Mouse (Mus musculus): ENCODE measurements around the gene H2-D1. TPM values are rescaled to one million over a fixed set of nuclear protein-coding genes. Genes with fewer than 3 reads are reported as not detected.

H2-D1 gene
- 1,754 to 1,882 TPM (median 1,817 TPM) in 4 replicates for total RNA-seq (2023)

DNA sequence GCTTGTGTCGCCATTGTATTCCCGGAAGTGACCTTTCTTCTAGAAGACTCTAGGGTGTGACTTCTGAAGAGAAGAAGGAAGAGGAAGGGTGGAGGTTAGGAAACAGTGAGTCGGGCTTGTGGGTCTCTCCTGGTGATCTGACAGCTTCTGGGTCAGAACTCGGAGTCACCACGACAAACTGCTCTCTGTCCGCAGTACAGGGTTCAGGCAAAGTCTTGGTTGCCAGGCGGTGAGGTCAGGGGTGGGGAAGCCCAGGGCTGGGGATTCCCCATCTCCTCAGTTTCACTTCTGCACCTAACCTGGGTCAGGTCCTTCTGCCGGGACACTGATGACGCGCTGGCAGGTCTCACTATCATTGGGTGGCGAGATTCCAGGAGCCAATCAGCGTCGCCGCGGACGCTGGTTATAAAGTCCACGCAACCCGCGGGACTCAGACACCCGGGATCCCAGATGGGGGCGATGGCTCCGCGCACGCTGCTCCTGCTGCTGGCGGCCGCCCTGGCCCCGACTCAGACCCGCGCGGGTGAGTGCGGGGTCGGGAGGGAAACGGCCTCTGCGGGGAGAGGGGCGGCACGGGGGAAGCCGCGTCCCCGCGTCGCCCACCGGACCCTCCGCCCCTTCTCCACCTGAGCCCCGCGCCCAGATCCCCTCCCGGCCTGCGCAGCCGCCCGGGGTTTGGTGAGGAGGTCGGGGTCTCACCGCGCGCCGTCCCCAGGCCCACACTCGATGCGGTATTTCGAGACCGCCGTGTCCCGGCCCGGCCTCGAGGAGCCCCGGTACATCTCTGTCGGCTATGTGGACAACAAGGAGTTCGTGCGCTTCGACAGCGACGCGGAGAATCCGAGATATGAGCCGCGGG, at the start of gene H2-D1:
TSS of gene H2-D1 (plus strand) at position 67 of the 859 bp plus-strand sequence.

GRCm38 (mm10) chr17:35220156-35220952, 42.2 kb upstream of the H2-D1 start, which contains the start of gene Gm16181:
Gene Gm16181, plus strand, starts transcription at chr17:35220834.

GRCm38 (mm10) chr17:35233114-35233980, 29.2 kb upstream of the H2-D1 start, which contains the start of gene Atp6v1g2:
Gene Atp6v1g2, plus strand, starts transcription at chr17:35233660.

GRCm38 (mm10) chr17:35235614-35236389, 26.7 kb upstream of the H2-D1 start, which contains the start of gene Nfkbil1:
Gene Nfkbil1, minus strand, starts transcription at chr17:35235792.

GRCm38 (mm10) chr17:35241305-35242014, 21.1 kb upstream of the H2-D1 start, which contains the start of gene Ddx39b:
Gene Ddx39b, plus strand, starts transcription at chr17:35241746.

Other genes with a start within 250 kb of the H2-D1 start
- gene Vwa7, start 246.2 kb upstream of the H2-D1 start, total RNA-seq (2023): 0.28 to 0.52 TPM (median 0.30 TPM) in 4 replicates
- 3.0 to 6.4 TPM (median 4.1 TPM) in 4 replicates for gene Sapcd1, start 234.7 kb upstream of the H2-D1 start, total RNA-seq (2023)
- 8.7 to 15.9 TPM (median 11.2 TPM) in 4 replicates for gene Msh5, start 216.0 kb upstream of the H2-D1 start, total RNA-seq (2023)
- 185 to 195 TPM (median 191 TPM) in 4 replicates for gene Clic1, start 212.8 kb upstream of the H2-D1 start, total RNA-seq (2023)
- gene Ddah2, start 203.7 kb upstream of the H2-D1 start, total RNA-seq (2023): 2.2 to 6.0 TPM (median 4.3 TPM) in 4 replicates
- gene Ly6g6c, start 197.3 kb upstream of the H2-D1 start, total RNA-seq (2023): not detected in 4 replicates
- gene Mpig6b, start 196.5 kb upstream of the H2-D1 start, total RNA-seq (2023): not detected in 4 replicates
- not detected in 4 replicates for gene Ly6g6e, start 185.8 kb upstream of the H2-D1 start, total RNA-seq (2023)
- not detected in 4 replicates for gene Ly6g6d, start 184.7 kb upstream of the H2-D1 start, total RNA-seq (2023)
- not detected in 4 replicates for gene Ly6g6f, start 177.1 kb upstream of the H2-D1 start, total RNA-seq (2023)
- gene Abhd16a, start 173.5 kb upstream of the H2-D1 start, total RNA-seq (2023): 72.8 to 85.6 TPM (median 76.5 TPM) in 4 replicates
- not detected in 4 replicates for gene Ly6g5c, start 154.5 kb upstream of the H2-D1 start, total RNA-seq (2023)
- 0.66 to 1.6 TPM (median 1.3 TPM) in 4 replicates for gene Ly6g5b, start 147.3 kb upstream of the H2-D1 start, total RNA-seq (2023)
- 19.6 to 24.1 TPM (median 22.1 TPM) in 4 replicates for gene Gpank1, start 141.3 kb upstream of the H2-D1 start, total RNA-seq (2023)
- gene Csnk2b, start 140.7 kb upstream of the H2-D1 start, total RNA-seq (2023): 114 to 130 TPM (median 122 TPM) in 4 replicates
- 12.0 to 17.1 TPM (median 14.5 TPM) in 4 replicates for gene D17H6S53E, start 136.4 kb upstream of the H2-D1 start, total RNA-seq (2023)
- 1.2 to 1.6 TPM in 2 of 4 replicates, not detected in the others for gene Apom, start 130.7 kb upstream of the H2-D1 start, total RNA-seq (2023)
- 465 to 496 TPM (median 476 TPM) in 4 replicates for gene Bag6, start 127.6 kb upstream of the H2-D1 start, total RNA-seq (2023)
- 337 to 364 TPM (median 345 TPM) in 4 replicates for gene Prrc2a, start 97.8 kb upstream of the H2-D1 start, total RNA-seq (2023)
- 2.7 to 6.9 TPM (median 4.0 TPM) in 4 replicates for gene Aif1, start 86.7 kb upstream of the H2-D1 start, total RNA-seq (2023)
- 33.5 to 53.9 TPM (median 46.9 TPM) in 4 replicates for gene Lst1, start 74.3 kb upstream of the H2-D1 start, total RNA-seq (2023)
- gene Ltb, start 68.3 kb upstream of the H2-D1 start, total RNA-seq (2023): 591 to 612 TPM (median 606 TPM) in 4 replicates
- gene Tnf, start 60.7 kb upstream of the H2-D1 start, total RNA-seq (2023): 9.1 to 13.6 TPM (median 11.4 TPM) in 4 replicates
- 39.2 to 45.1 TPM (median 41.7 TPM) in 4 replicates for gene Lta, start 57.4 kb upstream of the H2-D1 start, total RNA-seq (2023)
- not detected in 4 replicates for gene Gm16181, start 41.9 kb upstream of the H2-D1 start, total RNA-seq (2023)
- gene Atp6v1g2, start 29.1 kb upstream of the H2-D1 start, total RNA-seq (2023): 1.7 to 4.6 TPM (median 2.7 TPM) in 4 replicates
- gene Nfkbil1, start 26.9 kb upstream of the H2-D1 start, total RNA-seq (2023): 11.2 to 14.6 TPM (median 13.4 TPM) in 4 replicates
- gene Ddx39b, start 21.0 kb upstream of the H2-D1 start, total RNA-seq (2023): 399 to 443 TPM (median 429 TPM) in 4 replicates
- 10.1 to 16.4 TPM (median 11.8 TPM) in 4 replicates for gene H2-Q1, start 57.7 kb downstream of the H2-D1 start, total RNA-seq (2023)
- gene H2-Q2, start 79.5 kb downstream of the H2-D1 start, total RNA-seq (2023): 6.5 to 10.8 TPM (median 9.4 TPM) in 4 replicates
- gene H2-Q4, start 116.9 kb downstream of the H2-D1 start, total RNA-seq (2023): 317 to 360 TPM (median 339 TPM) in 4 replicates
- 268 to 326 TPM (median 293 TPM) in 4 replicates for gene H2-Q6, start 162.1 kb downstream of the H2-D1 start, total RNA-seq (2023)
- gene H2-Q7, start 176.4 kb downstream of the H2-D1 start, total RNA-seq (2023): 159 to 187 TPM (median 166 TPM) in 4 replicates
- gene H2-Q10, start 207.4 kb downstream of the H2-D1 start, total RNA-seq (2023): 60.3 to 65.1 TPM (median 63.2 TPM) in 4 replicates
- gene Pou5f1, start 243.3 kb downstream of the H2-D1 start, total RNA-seq (2023): 0.81 to 0.86 TPM in 2 of 4 replicates, not detected in the others